Mouse (Mus musculus) cerebellum, postnatal 36 days (tissue): ENCODE data around the gene Gm37240.

Experiments used
- DNase-seq, 2 experiments: peaks; one replicate each; pipeline ENCODE4 v3.0.0; 2021 to 2022; ENCODE audit warnings: mixed read lengths in 2 of 2

Gene Gm37240

GRCm38 (mm10) chr3:84474981-84475775 is 1412.1 kb downstream of the Gm37240 start:
- no peak for DNase-seq

DNA sequence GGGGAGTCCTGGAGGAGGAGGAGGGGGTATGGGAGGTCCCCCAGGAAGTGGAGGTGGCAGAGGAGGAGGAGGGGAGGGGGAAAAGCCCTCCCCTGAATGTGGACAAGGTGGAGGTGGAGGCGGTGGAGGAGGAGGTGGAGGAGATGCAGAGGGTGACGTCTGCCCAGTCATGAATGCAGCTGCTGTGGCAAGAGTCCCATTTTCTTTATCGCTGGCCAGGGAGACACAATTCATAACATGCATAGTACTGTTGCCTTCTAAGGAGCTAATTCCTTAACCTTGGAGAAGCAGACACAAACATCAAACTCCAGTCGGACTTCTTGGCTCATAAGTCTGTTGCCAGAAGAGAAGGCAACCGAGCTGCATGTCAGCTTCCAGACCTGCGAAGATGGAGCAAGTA is 1412.9 kb downstream of the Gm37240 start:
- no peak for DNase-seq

GRCm38 (mm10) chr3:84472955-84473354 is 1414.4 kb downstream of the Gm37240 start:
- no peak for DNase-seq

DNA sequence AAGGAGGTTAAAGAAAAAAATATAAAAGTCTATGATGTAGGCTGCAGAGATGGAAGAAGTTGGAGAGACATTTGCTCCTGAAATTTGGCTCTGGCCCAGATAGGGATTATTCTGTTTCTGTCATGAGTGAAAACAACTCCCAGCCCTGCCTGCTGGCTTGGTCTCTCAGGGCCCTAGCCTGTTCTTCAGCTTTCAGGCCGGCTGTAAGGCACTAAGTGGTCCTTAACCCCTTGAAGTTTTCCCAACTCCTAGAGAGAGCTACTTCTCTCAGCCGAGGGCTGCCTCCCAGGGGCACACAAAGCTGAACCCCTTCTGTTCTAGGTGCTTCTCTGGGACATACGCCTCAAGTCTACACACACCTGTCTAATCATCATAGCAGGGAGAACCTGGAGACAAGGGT is 1414.8 kb downstream of the Gm37240 start:
- no peak for DNase-seq

GRCm38 (mm10) chr3:84471146-84471545 is 1416.2 kb downstream of the Gm37240 start:
- DNase-seq = no peak

GRCm38 (mm10) chr3:84468111-84468453 is 1419.2 kb downstream of the Gm37240 start:
- DNase-seq = no peak

- DNase-seq = no peak
These were observed 1419.8 kb downstream of the Gm37240 start for GRCm38 (mm10) chr3:84467419-84468110.

DNA sequence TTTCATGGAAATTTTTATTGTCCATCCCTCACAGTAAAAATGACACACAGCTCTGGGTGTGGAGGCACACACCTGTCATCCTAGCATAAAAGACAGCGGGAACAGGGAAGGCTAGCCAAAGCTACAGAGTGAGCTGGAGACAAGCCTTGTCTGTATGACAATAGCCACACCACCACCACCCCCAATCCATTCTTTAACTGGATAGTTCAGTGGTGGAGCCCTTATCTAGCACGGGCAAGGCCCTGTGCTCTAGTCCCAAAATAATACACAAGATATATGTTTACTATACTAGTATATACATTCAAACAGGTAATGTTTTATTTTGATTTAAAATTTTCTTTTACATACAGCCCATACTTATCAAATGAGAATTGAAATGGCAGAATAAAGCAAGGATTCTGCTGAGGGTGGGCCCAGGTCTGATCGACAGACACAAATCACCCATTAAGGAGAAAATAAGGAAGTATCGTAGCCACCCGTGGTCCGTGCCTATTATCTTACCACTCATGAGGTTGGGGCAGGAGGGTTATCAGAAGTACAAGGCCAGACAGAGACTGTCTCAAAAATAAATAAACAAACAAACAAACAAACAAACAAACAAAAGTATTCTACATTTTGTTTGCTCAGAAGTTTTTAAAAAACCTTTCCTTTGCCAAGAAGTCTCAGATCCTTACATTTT is 1421.4 kb downstream of the Gm37240 start:
- no peak for DNase-seq

DNA sequence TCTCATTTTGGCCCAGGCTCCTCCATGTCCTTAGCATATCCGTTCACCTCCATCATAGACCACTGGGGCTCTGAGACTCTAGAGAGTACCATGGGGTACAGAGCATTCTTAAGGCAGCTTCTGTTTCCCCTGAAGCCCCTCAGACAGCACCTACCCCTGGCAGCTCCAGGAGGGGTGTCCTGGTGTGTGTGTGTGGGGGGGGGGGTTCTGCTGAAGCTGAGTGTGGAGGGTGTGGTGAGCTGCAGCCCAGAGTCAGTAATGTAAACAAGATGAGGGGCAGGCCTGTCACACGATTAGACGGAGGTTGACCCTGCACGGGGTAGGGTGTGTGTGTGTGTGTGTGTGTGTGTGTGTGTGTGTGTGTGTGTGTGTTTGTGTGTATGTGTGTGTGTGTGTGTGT is 1425.6 kb downstream of the Gm37240 start:
- no peak for DNase-seq

DNA sequence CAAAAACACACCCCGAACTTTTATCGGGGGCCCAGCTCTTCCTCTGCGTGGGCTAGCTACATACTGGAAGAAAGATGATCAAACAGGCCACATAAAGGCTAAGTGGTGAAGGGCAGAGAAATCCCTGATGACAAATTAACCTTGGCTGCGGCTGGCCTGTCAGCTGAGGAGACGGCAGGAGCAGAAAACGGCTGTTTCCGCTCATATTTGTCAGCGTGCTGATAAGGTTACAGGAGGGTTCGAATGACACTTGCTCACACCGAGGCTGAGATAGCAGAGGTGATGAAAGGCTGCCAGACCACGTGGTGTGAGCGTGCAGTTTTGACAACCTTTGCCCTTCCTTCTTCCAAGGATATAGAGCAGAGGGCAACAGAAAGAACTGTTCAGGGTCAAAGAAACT is 1426.4 kb downstream of the Gm37240 start:
- no peak for DNase-seq

DNA sequence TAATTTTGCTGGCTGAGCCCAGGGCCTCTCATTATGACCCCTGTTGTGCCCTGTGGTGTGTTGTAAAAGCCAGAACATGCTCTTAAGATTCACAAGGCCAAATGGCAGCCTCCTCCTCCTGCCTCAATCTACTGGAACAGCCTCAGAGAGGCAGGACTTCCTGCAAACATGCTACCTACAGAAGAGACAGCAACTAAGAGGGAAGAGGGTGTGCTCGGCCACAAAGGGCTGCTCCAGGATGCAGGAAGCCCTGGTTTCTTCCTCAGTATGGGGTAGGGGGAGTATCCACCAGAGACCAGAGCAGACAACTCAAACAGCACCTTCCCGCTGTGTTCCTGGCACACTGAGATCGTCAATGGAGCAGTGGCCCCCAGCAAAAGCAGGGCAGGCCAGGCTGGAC is 1426.8 kb downstream of the Gm37240 start:
- no peak for DNase-seq

DNA sequence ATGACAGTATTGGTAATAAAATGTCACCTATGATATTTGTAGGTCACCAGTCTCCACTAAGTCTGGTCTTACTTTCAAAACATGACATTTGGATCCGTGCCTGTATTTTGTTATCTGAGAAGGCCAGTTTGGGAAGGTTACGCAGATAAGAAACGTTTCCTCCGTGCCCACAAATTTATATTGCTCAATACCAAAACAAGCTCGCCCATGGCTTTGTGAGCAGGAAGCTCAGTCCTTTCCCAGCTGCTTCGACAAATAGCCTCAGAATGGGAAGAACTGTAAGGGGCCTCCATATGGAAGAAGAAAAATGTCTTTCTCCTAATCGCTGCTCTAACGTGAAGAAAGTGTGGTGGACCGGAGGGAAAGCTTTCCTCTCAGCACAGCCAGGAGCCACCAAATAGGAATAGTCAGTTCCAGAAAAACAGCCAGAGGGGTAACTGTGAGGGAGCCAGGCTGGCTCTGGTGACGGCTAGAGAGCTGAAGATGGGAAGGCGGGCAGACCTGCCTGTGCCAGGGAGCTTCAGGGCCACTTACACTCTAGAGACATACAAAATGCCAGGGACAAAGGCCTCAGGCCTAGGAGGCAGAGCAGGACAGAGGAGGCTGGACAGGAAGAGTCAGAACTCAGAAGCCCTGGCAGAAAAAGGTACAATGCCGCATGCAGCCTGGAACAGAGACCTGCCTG is 1431.4 kb downstream of the Gm37240 start:
- DNase-seq = no peak

- DNase-seq = no peak
These were observed 1436.7 kb downstream of the Gm37240 start for GRCm38 (mm10) chr3:84450651-84451050.

- DNase-seq = no peak
These were observed 1438.3 kb downstream of the Gm37240 start for GRCm38 (mm10) chr3:84449015-84449414.

- no peak for DNase-seq
These were observed 1439.5 kb downstream of the Gm37240 start for GRCm38 (mm10) chr3:84447803-84448202.
